Mouse (Mus musculus): ENCODE results near the gene Nedd9. TPM values are rescaled to one million over a fixed set of nuclear protein-coding genes. Genes with fewer than 3 reads are reported as not detected.
A peak's percentile ranks its signal among the peaks of the same experiment; 100 is the strongest.

The Nedd9 gene
- total and polyA plus RNA-seq, 3 experiments = 41.3 to 48.7 (median 42.5) TPM

DNA sequence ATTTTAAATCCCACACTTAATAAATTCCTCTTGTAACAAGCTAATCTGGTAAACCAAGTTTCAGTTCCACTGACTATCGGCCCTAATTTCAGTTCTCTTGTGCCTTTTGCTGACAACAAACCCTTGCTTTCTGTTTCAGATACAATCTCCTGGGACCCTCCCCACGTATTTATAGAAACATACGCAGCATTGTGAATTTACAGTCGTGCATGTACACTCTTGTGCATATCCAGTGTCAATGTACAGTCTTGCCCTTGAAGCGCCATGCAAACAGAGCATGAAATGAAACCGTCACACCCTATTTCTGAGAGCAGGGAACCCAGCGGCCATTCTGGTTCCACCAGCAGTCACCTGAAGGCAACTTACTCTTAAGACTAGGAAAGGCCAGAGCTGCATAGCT lies 4.4 kb upstream of the Nedd9 start:
- Histone ChIP-seq H3K9me3 (replicated peaks; ENCODE audit: low read length) (no peaks in the 10 kb centered on the region), H3K4me1 (ENCODE audit: control insufficient read depth in 1 of 2, insufficient read depth in 2 of 2) (peaks cover 44 to 67% of the 10 kb centered on the region in 2 experiments), H3K9ac (ENCODE audit: insufficient read depth, low read depth) (peak overlapping the region; percentile 3; the same call in 1 of the 2 replicates), H3K36me3 (replicated peaks in 1 of 2; ENCODE audit: control insufficient read depth in 1 of 2, insufficient read depth in 1 of 2, low read length in 1 of 2) (peaks cover 0 to 2% of the 10 kb centered on the region in 2 experiments), H3K4me2 (ENCODE audit: insufficient read depth, low read depth, poor library complexity, severe bottlenecking) (peak overlapping the region; percentile 66), H3K27me3 (replicated peaks) (no peaks in the 10 kb centered on the region), H3K4me3 (replicated peaks in 1 of 3; ENCODE audit: low read depth in 2 of 3, low read length in 2 of 3, poor library complexity in 1 of 3) (peak overlapping the region; percentile 0 to 38 (median 19)), H3K27ac (ENCODE audit: insufficient read depth, low read depth) (peak overlapping the region; percentile 87), H3K79me2 (replicated peaks; ENCODE audit: control insufficient read depth, extremely low read depth, insufficient read depth, poor library complexity, severe bottlenecking) (peaks cover 11% of the 10 kb centered on the region)
- 0 out of 2 replicates have a peak, but pooled peaks have one; percentile 68 for TF ChIP-seq RCOR1 (conservative IDR thresholded peaks at IDR 0.05; ENCODE audit: low read depth, low read length)
- peak; percentile 50; the same call in 1 of the 2 replicates for TF ChIP-seq TBP (conservative IDR thresholded peaks at IDR 0.05; ENCODE audit: low read depth, low read length)
- peak; percentile 90 for TF ChIP-seq MAZ (IDR thresholded peaks at IDR 0.05; ENCODE audit: low read depth, low read length)
- TF ChIP-seq ZNF384 (IDR thresholded peaks at IDR 0.05; ENCODE audit: low read depth, low read length) = no peak
- TF ChIP-seq E2F4 (IDR thresholded peaks at IDR 0.05; ENCODE audit: insufficient replicate concordance, low read depth, low read length) = no peak
- TF ChIP-seq BHLHE40 (IDR thresholded peaks at IDR 0.05; ENCODE audit: low read depth, low read length) = peak; percentile 88
- TF ChIP-seq CTCF (conservative IDR thresholded peaks at IDR 0.05 in 1 of 2, IDR thresholded peaks at IDR 0.05 in 1 of 2; ENCODE audit: low read depth in 2 of 2, low read length in 2 of 2) = no peak
- no peak for TF ChIP-seq NRF1 (IDR thresholded peaks at IDR 0.05; ENCODE audit: low read depth, low read length)
- no peak for TF ChIP-seq POLR2AphosphoS2 (IDR thresholded peaks at IDR 0.05; ENCODE audit: low read depth, low read length)
- TF ChIP-seq RAD21 (IDR thresholded peaks at IDR 0.05; ENCODE audit: low read depth, low read length) = no peak; the same call in 1 of the 2 replicates
- peak; percentile 57 for TF ChIP-seq HCFC1 (IDR thresholded peaks at IDR 0.05; ENCODE audit: low read depth, low read length)
- TF ChIP-seq CHD1 (IDR thresholded peaks at IDR 0.05; ENCODE audit: low read depth, low read length) = peak; percentile 96
- TF ChIP-seq SMC3 (IDR thresholded peaks at IDR 0.05; ENCODE audit: low read depth, low read length) = peak; percentile 33
- peak; percentile 58; the same call in 1 of the 2 replicates for TF ChIP-seq CHD2 (IDR thresholded peaks at IDR 0.05; ENCODE audit: low read length)
- TF ChIP-seq PAX5 (IDR thresholded peaks at IDR 0.05; ENCODE audit: low read length) = no peak
- peak; percentile 90 for TF ChIP-seq JUN (IDR thresholded peaks at IDR 0.05; ENCODE audit: insufficient read depth, low read depth, low read length)
- TF ChIP-seq MYC (IDR thresholded peaks at IDR 0.05; ENCODE audit: low read depth, low read length) = peak; percentile 83; the same call in 1 of the 2 replicates
- TF ChIP-seq ETS1 (conservative IDR thresholded peaks at IDR 0.05; ENCODE audit: low read depth, low read length) = peak; percentile 96
- 0 out of 2 replicates have a peak, but pooled peaks have one; percentile 49 for TF ChIP-seq KAT2A (IDR thresholded peaks at IDR 0.05; ENCODE audit: insufficient replicate concordance, low read length)
- TF ChIP-seq NELFE (IDR thresholded peaks at IDR 0.05; ENCODE audit: low read depth, low read length) = no peak
- TF ChIP-seq ZC3H11A (IDR thresholded peaks at IDR 0.05; ENCODE audit: low read depth, low read length) = no peak
- TF ChIP-seq USF1 (IDR thresholded peaks at IDR 0.05; ENCODE audit: low read depth, low read length) = no peak
- no peak for TF ChIP-seq ELF1 (IDR thresholded peaks at IDR 0.05; ENCODE audit: low read depth, low read length)
- peak; percentile 93 for TF ChIP-seq EP300 (IDR thresholded peaks at IDR 0.05; ENCODE audit: low read length)
- TF ChIP-seq POLR2A (IDR thresholded peaks at IDR 0.05; ENCODE audit: low read depth, low read length) = no peak
- no peak for TF ChIP-seq UBTF (IDR thresholded peaks at IDR 0.05; ENCODE audit: low read depth, low read length)
- peak; percentile 100 for TF ChIP-seq MEF2A (IDR thresholded peaks at IDR 0.05; ENCODE audit: borderline replicate concordance, low read depth, low read length)
- TF ChIP-seq SIN3A (IDR thresholded peaks at IDR 0.05; ENCODE audit: low read length) = peak; percentile 85
- TF ChIP-seq TCF12 (IDR thresholded peaks at IDR 0.05; ENCODE audit: low read depth, low read length) = peak; percentile 81
- peak; percentile 71 for TF ChIP-seq MAX (IDR thresholded peaks at IDR 0.05; ENCODE audit: low read length)
- no peak for TF ChIP-seq USF2 (conservative IDR thresholded peaks at IDR 0.05; ENCODE audit: low read depth, low read length)
- peak; percentile 69 for TF ChIP-seq MXI1 (IDR thresholded peaks at IDR 0.05; ENCODE audit: low read depth, low read length)
- TF ChIP-seq IRF4 (IDR thresholded peaks at IDR 0.05; ENCODE audit: low read depth, low read length) = peak; percentile 95
- peak; percentile 68; the same call in 1 of the 2 replicates for TF ChIP-seq ZMIZ1 (IDR thresholded peaks at IDR 0.05; ENCODE audit: low read depth, low read length)
- peak; percentile 49 for TF ChIP-seq MAFK (IDR thresholded peaks at IDR 0.05; ENCODE audit: insufficient replicate concordance, low read length)
- peak; percentile 50; the same call in 1 of the 2 replicates for TF ChIP-seq JUND (conservative IDR thresholded peaks at IDR 0.05; ENCODE audit: low read depth, low read length)
- no peak for TF ChIP-seq ZKSCAN1 (IDR thresholded peaks at IDR 0.05; ENCODE audit: borderline replicate concordance, low read depth, low read length)
- no peak for TF ChIP-seq GABPA (IDR thresholded peaks at IDR 0.05; ENCODE audit: insufficient replicate concordance, low read depth, low read length)
- DNase-seq (ENCODE audit: extremely low read depth) = peak; percentile 93
- in situ Hi-C loops (cut with MboI; ENCODE audit: low pct_ligation_motif_present, low pct_unique_long_range_greater_than_20kb, low sequenced_read_pairs) (no loop called here), dilution Hi-C loops (cut with MboI; ENCODE audit: extremely low pct_ligation_motif_present, extremely low pct_unique_long_range_greater_than_20kb, low sequenced_read_pairs) (no loop called here)
